Mouse (Mus musculus): ENCODE measurements around the gene Pparg. TPM values are rescaled to one million over a fixed set of nuclear protein-coding genes. Genes with fewer than 3 reads are reported as not detected.

Pparg gene
- polyA plus RNA-seq, 1 experiment from 2014 or later: 13.9 TPM

- Histone ChIP-seq H3K9me3 (ENCODE audit: control insufficient read depth, low read length) (no peaks in the 10 kb centered on the region), H3K4me1 (ENCODE audit: control insufficient read depth, insufficient read depth, low read length) (no peaks in the 10 kb centered on the region), H3K4me3 (ENCODE audit: low read length) (no peak overlapping the region), H3K27me3 (replicated peaks; ENCODE audit: control insufficient read depth, insufficient read depth, low read length) (no peaks in the 10 kb centered on the region), H3K27ac (ENCODE audit: low read length) (no peak overlapping the region), H3K36me3 (ENCODE audit: control insufficient read depth, insufficient read depth, low read length) (no peaks in the 10 kb centered on the region), H3K9ac (ENCODE audit: low read depth, low read length) (no peak overlapping the region), H3K4me2 (ENCODE audit: low read depth, low read length) (no peak overlapping the region)
- 83% methylated on average over 9 of the region's 9 CpGs for WGBS
- no peak for ATAC-seq
These were observed 129.1 kb downstream of the Pparg start for GRCm38 (mm10) chr6:115489831-115490230.

GRCm38 (mm10) chr6:115492952-115493613, 132.3 kb downstream of the Pparg start:
- Histone ChIP-seq H3K27ac (ENCODE audit: low read length) (no peak overlapping the region), H3K4me2 (ENCODE audit: low read depth, low read length) (no peak overlapping the region), H3K4me1 (ENCODE audit: control insufficient read depth, insufficient read depth, low read length) (no peaks in the 10 kb centered on the region), H3K36me3 (ENCODE audit: control insufficient read depth, insufficient read depth, low read length) (no peaks in the 10 kb centered on the region), H3K9me3 (ENCODE audit: control insufficient read depth, low read length) (no peaks in the 10 kb centered on the region), H3K9ac (ENCODE audit: low read depth, low read length) (no peak overlapping the region), H3K27me3 (replicated peaks; ENCODE audit: control insufficient read depth, insufficient read depth, low read length) (no peaks in the 10 kb centered on the region), H3K4me3 (ENCODE audit: low read length) (no peak overlapping the region)
- 50% methylated on average over 11 of the region's 11 CpGs for WGBS
- ATAC-seq: no peak

GRCm38 (mm10) chr6:115493824-115494223, 133.1 kb downstream of the Pparg start:
- no peak for ATAC-seq
- Histone ChIP-seq H3K9me3 (ENCODE audit: control insufficient read depth, low read length) (no peaks in the 10 kb centered on the region), H3K4me1 (ENCODE audit: control insufficient read depth, insufficient read depth, low read length) (no peaks in the 10 kb centered on the region), H3K4me2 (ENCODE audit: low read depth, low read length) (no peak overlapping the region), H3K27me3 (replicated peaks; ENCODE audit: control insufficient read depth, insufficient read depth, low read length) (no peaks in the 10 kb centered on the region), H3K36me3 (ENCODE audit: control insufficient read depth, insufficient read depth, low read length) (no peaks in the 10 kb centered on the region), H3K9ac (ENCODE audit: low read depth, low read length) (no peak overlapping the region), H3K27ac (ENCODE audit: low read length) (no peak overlapping the region), H3K4me3 (ENCODE audit: low read length) (no peak overlapping the region)

GRCm38 (mm10) chr6:115499540-115499939, 138.8 kb downstream of the Pparg start:
- ATAC-seq: no peak
- Histone ChIP-seq H3K9ac (ENCODE audit: low read depth, low read length) (no peak overlapping the region), H3K27ac (ENCODE audit: low read length) (no peak overlapping the region), H3K4me1 (ENCODE audit: control insufficient read depth, insufficient read depth, low read length) (peaks cover 12% of the 10 kb centered on the region), H3K4me3 (ENCODE audit: low read length) (no peak overlapping the region), H3K36me3 (ENCODE audit: control insufficient read depth, insufficient read depth, low read length) (no peaks in the 10 kb centered on the region), H3K27me3 (replicated peaks; ENCODE audit: control insufficient read depth, insufficient read depth, low read length) (no peaks in the 10 kb centered on the region), H3K4me2 (ENCODE audit: low read depth, low read length) (no peak overlapping the region), H3K9me3 (ENCODE audit: control insufficient read depth, low read length) (no peaks in the 10 kb centered on the region)
- WGBS: 78% methylated on average over 14 of the region's 14 CpGs

GRCm38 (mm10) chr6:115500234-115500633, 139.5 kb downstream of the Pparg start:
- H3K36me3 ChIP-seq (ENCODE audit: control insufficient read depth, insufficient read depth, low read length): no peaks in the 10 kb centered on the region
- H3K4me2 ChIP-seq (ENCODE audit: low read depth, low read length): no peak overlapping the region
- no peak overlapping the region for H3K9ac ChIP-seq (ENCODE audit: low read depth, low read length)
- H3K4me3 ChIP-seq (ENCODE audit: low read length): no peak overlapping the region
- ATAC-seq: no peak
- no peak overlapping the region for H3K27ac ChIP-seq (ENCODE audit: low read length)
- no peaks in the 10 kb centered on the region for H3K27me3 ChIP-seq (replicated peaks; ENCODE audit: control insufficient read depth, insufficient read depth, low read length)
- H3K9me3 ChIP-seq (ENCODE audit: control insufficient read depth, low read length): no peaks in the 10 kb centered on the region
- H3K4me1 ChIP-seq (ENCODE audit: control insufficient read depth, insufficient read depth, low read length): peaks cover 14% of the 10 kb centered on the region
- 89% methylated on average over 10 of the region's 10 CpGs for WGBS

GRCm38 (mm10) chr6:115501131-115501530, 140.4 kb downstream of the Pparg start:
- H3K4me1 ChIP-seq (ENCODE audit: control insufficient read depth, insufficient read depth, low read length): peaks cover 14% of the 10 kb centered on the region
- peak overlapping the region; percentile 16; the same call in 1 of the 2 replicates for H3K9ac ChIP-seq (ENCODE audit: low read depth, low read length)
- no peak for ATAC-seq
- no peaks in the 10 kb centered on the region for H3K27me3 ChIP-seq (replicated peaks; ENCODE audit: control insufficient read depth, insufficient read depth, low read length)
- no peaks in the 10 kb centered on the region for H3K9me3 ChIP-seq (ENCODE audit: control insufficient read depth, low read length)
- H3K36me3 ChIP-seq (ENCODE audit: control insufficient read depth, insufficient read depth, low read length): no peaks in the 10 kb centered on the region
- H3K27ac ChIP-seq (ENCODE audit: low read length): no peak overlapping the region
- WGBS: 48% methylated on average over 3 of the region's 3 CpGs
- no peak overlapping the region for H3K4me2 ChIP-seq (ENCODE audit: low read depth, low read length)
- no peak overlapping the region for H3K4me3 ChIP-seq (ENCODE audit: low read length)

- Histone ChIP-seq H3K4me2 (ENCODE audit: low read depth, low read length) (no peak overlapping the region), H3K27ac (ENCODE audit: low read length) (peak overlapping the region; percentile 85), H3K9ac (ENCODE audit: low read depth, low read length) (no peak overlapping the region), H3K27me3 (replicated peaks; ENCODE audit: control insufficient read depth, insufficient read depth, low read length) (no peaks in the 10 kb centered on the region), H3K4me1 (ENCODE audit: control insufficient read depth, insufficient read depth, low read length) (peaks cover 14% of the 10 kb centered on the region), H3K4me3 (ENCODE audit: low read length) (no peak overlapping the region), H3K36me3 (ENCODE audit: control insufficient read depth, insufficient read depth, low read length) (no peaks in the 10 kb centered on the region), H3K9me3 (ENCODE audit: control insufficient read depth, low read length) (no peaks in the 10 kb centered on the region)
- peak; percentile 72 for ATAC-seq
- whole genome bisulfite sequencing: 81% methylated on average over 4 of the region's 4 CpGs
These were observed 142.3 kb downstream of the Pparg start for GRCm38 (mm10) chr6:115503038-115503437.

GRCm38 (mm10) chr6:115503549-115504159, 142.9 kb downstream of the Pparg start:
- H3K9ac ChIP-seq (ENCODE audit: low read depth, low read length): no peak overlapping the region
- peaks cover 14% of the 10 kb centered on the region for H3K4me1 ChIP-seq (ENCODE audit: control insufficient read depth, insufficient read depth, low read length)
- H3K9me3 ChIP-seq (ENCODE audit: control insufficient read depth, low read length): no peaks in the 10 kb centered on the region
- no peaks in the 10 kb centered on the region for H3K36me3 ChIP-seq (ENCODE audit: control insufficient read depth, insufficient read depth, low read length)
- H3K4me2 ChIP-seq (ENCODE audit: low read depth, low read length): no peak overlapping the region
- WGBS: 64% methylated on average over 10 of the region's 10 CpGs
- ATAC-seq: peak; percentile 93
- peak overlapping the region; percentile 85 for H3K27ac ChIP-seq (ENCODE audit: low read length)
- H3K4me3 ChIP-seq (ENCODE audit: low read length): no peak overlapping the region
- H3K27me3 ChIP-seq (replicated peaks; ENCODE audit: control insufficient read depth, insufficient read depth, low read length): no peaks in the 10 kb centered on the region

- ATAC-seq: peak; percentile 29
- peak overlapping the region; percentile 85 for H3K27ac ChIP-seq (ENCODE audit: low read length)
These were observed 143.4 kb downstream of the Pparg start for GRCm38 (mm10) chr6:115504160-115504558.

More at GRCm38 (mm10) chr6:115504160-115504558, 143.4 kb downstream of the Pparg start:
- Histone ChIP-seq H3K9ac (ENCODE audit: low read depth, low read length) (no peak overlapping the region), H3K4me1 (ENCODE audit: control insufficient read depth, insufficient read depth, low read length) (peaks cover 14% of the 10 kb centered on the region), H3K27me3 (replicated peaks; ENCODE audit: control insufficient read depth, insufficient read depth, low read length) (no peaks in the 10 kb centered on the region), H3K4me2 (ENCODE audit: low read depth, low read length) (no peak overlapping the region), H3K9me3 (ENCODE audit: control insufficient read depth, low read length) (no peaks in the 10 kb centered on the region), H3K4me3 (ENCODE audit: low read length) (no peak overlapping the region), H3K36me3 (ENCODE audit: control insufficient read depth, insufficient read depth, low read length) (no peaks in the 10 kb centered on the region)
- WGBS: 57% methylated on average over 3 of the region's 3 CpGs
